Mouse (Mus musculus) MEL (cell line): ENCODE data around the gene Wdr1. TPM values are rescaled to one million over a fixed set of nuclear protein-coding genes. Genes with fewer than 3 reads are reported as not detected.
"Not testable (repeated sequence)": the region's sequence is repeated elsewhere in the genome, so short reads cannot be mapped to it uniquely, and the experiment has no call there.

Experiments used
- DNase-seq: peaks from one replicate; pipeline ENCODE4 v3.0.0; 2011; ENCODE audit warnings: low read depth, low spot score
- H3K27ac ChIP-seq: 2 replicates; pipeline ENCODE4 v1.5.1; 2012; ENCODE audit warnings: low read depth, mild to moderate bottlenecking, control low read depth, low read length, moderate library complexity; ENCODE audit not compliant: control insufficient read depth
- H3K27me3 ChIP-seq, 2 experiments: fragments of 150-350 bp in 1 of 2; sonication (generic) in 1 of 2; 2 replicates each; pipeline ENCODE4 v1.6.1; 2012; ENCODE audit warnings: low read length in 2 of 2, mild to moderate bottlenecking in 2 of 2, improper control_type of control experiment in 1 of 2, moderate library complexity in 1 of 2; ENCODE audit not compliant: insufficient read depth in 2 of 2, control insufficient read depth in 1 of 2
- H3K36me3 ChIP-seq, 2 experiments: 2 replicates each; pipeline ENCODE4 v1.6.1; 2012 to 2014; ENCODE audit warnings: low read length in 2 of 2, improper control_type of control experiment in 1 of 2, inconsistent platforms in 1 of 2, mild to moderate bottlenecking in 1 of 2; ENCODE audit not compliant: insufficient read depth in 2 of 2, control insufficient read depth in 1 of 2
- H3K4me1 ChIP-seq, 2 experiments: fragments of 150-350 bp in 1 of 2; sonication (generic) in 1 of 2; 2 replicates each; pipeline ENCODE4 v1.6.1; 2012; ENCODE audit warnings: low read length in 2 of 2, improper control_type of control experiment in 1 of 2, mild to moderate bottlenecking in 1 of 2; ENCODE audit not compliant: insufficient read depth in 2 of 2, control insufficient read depth in 1 of 2
- H3K4me3 ChIP-seq, 2 experiments: fragments of 150-350 bp in 1 of 2; sonication (generic) in 1 of 2; 2 replicates each; pipeline ENCODE4 v1.5.1; 2012; ENCODE audit warnings: low read depth in 2 of 2, low read length in 2 of 2, mild to moderate bottlenecking in 2 of 2, moderate library complexity in 2 of 2, control low read depth in 1 of 2, improper control_type of control experiment in 1 of 2; ENCODE audit not compliant: control insufficient read depth in 1 of 2, insufficient read depth in 1 of 2
- H3K79me2 ChIP-seq: 2 replicates; pipeline ENCODE4 v1.6.1; 2012; ENCODE audit warnings: mild to moderate bottlenecking, low read length, moderate library complexity; ENCODE audit not compliant: control insufficient read depth, poor library complexity, insufficient read depth
- H3K9ac ChIP-seq: 2 replicates; pipeline ENCODE4 v1.6.1; 2012; ENCODE audit warnings: low read depth, mild to moderate bottlenecking, control low read depth, low read length, moderate library complexity; ENCODE audit not compliant: control insufficient read depth, poor library complexity, severe bottlenecking
- H3K9me3 ChIP-seq: fragments of 150-350 bp; sonication (generic); replicated peaks from 2 replicates; pipeline ENCODE4 v1.6.1; 2012; ENCODE audit warnings: mild to moderate bottlenecking, low read length, improper control_type of control experiment, moderate library complexity; ENCODE audit not compliant: insufficient read depth
- CHD1 ChIP-seq: IDR thresholded peaks from 2 replicates; pipeline ENCODE4 v1.6.1; 2012; ENCODE audit warnings: low read depth, mild to moderate bottlenecking, inconsistent platforms, low read length, improper control_type of control experiment
- E2F4 ChIP-seq: IDR thresholded peaks from 2 replicates; pipeline ENCODE4 v1.6.1; 2011; ENCODE audit warnings: low read depth, low read length, improper control_type of control experiment, borderline replicate concordance
- EP300 ChIP-seq, 2 experiments: IDR thresholded peaks; 2 replicates each; pipeline ENCODE4 v1.6.1; 2011; ENCODE audit warnings: improper control_type of control experiment in 2 of 2, low read length in 2 of 2, low read depth in 1 of 2, mild to moderate bottlenecking in 1 of 2
- GATA1 ChIP-seq: IDR thresholded peaks from 2 replicates; pipeline ENCODE4 v1.6.1; 2011; ENCODE audit warnings: low read depth, low read length, improper control_type of control experiment
- JUND ChIP-seq: IDR thresholded peaks from 2 replicates; pipeline ENCODE4 v1.6.1; 2011; ENCODE audit warnings: low read depth, mild to moderate bottlenecking, improper control_type of control experiment, low read length
- KAT2A ChIP-seq: conservative IDR thresholded peaks from 2 replicates; pipeline ENCODE4 v1.6.1; 2012; ENCODE audit warnings: low read depth, low read length, improper control_type of control experiment, inconsistent platforms
- MAFK ChIP-seq: IDR thresholded peaks from 2 replicates; pipeline ENCODE4 v1.6.1; 2011; ENCODE audit warnings: low read depth, mild to moderate bottlenecking, low read length, improper control_type of control experiment, borderline replicate concordance
- MYB ChIP-seq: IDR thresholded peaks from 2 replicates; pipeline ENCODE4 v1.6.1; 2011; ENCODE audit warnings: mild to moderate bottlenecking, low read depth, low read length, improper control_type of control experiment
- MYC ChIP-seq: IDR thresholded peaks from 2 replicates; pipeline ENCODE4 v1.6.1; 2011; ENCODE audit warnings: low read depth, mild to moderate bottlenecking, low read length, improper control_type of control experiment, moderate library complexity
- POLR2A ChIP-seq, 2 experiments: IDR thresholded peaks; 2 replicates each; pipeline ENCODE4 v1.6.1; 2011 to 2012; ENCODE audit warnings: low read length in 2 of 2, mild to moderate bottlenecking in 2 of 2, control low read depth in 1 of 2, improper control_type of control experiment in 1 of 2, low read depth in 1 of 2, moderate library complexity in 1 of 2; ENCODE audit not compliant: control insufficient read depth in 1 of 2, insufficient read depth in 1 of 2, poor library complexity in 1 of 2
- POLR2AphosphoS2 ChIP-seq: IDR thresholded peaks from 2 replicates; pipeline ENCODE4 v1.6.1; 2011; ENCODE audit warnings: low read length, improper control_type of control experiment
- POLR2AphosphoS5 ChIP-seq: IDR thresholded peaks from 2 replicates; pipeline ENCODE4 v1.6.1; 2012; ENCODE audit warnings: low read depth, borderline replicate concordance, mild to moderate bottlenecking, inconsistent platforms, low read length, moderate library complexity, mixed read lengths
- RAD21 ChIP-seq: IDR thresholded peaks from 2 replicates; pipeline ENCODE4 v1.6.1; 2011; ENCODE audit warnings: mild to moderate bottlenecking, low read depth, low read length, improper control_type of control experiment
- RCOR1 ChIP-seq: IDR thresholded peaks from 2 replicates; pipeline ENCODE4 v1.6.1; 2012; ENCODE audit warnings: low read depth, mild to moderate bottlenecking, inconsistent platforms, low read length, improper control_type of control experiment
- SIN3A ChIP-seq: IDR thresholded peaks from 2 replicates; pipeline ENCODE4 v1.6.1; 2012; ENCODE audit warnings: low read length, improper control_type of control experiment, inconsistent platforms
- TCF12 ChIP-seq: IDR thresholded peaks from 2 replicates; pipeline ENCODE4 v1.6.1; 2014; ENCODE audit warnings: low read depth, mild to moderate bottlenecking, inconsistent platforms, low read length, improper control_type of control experiment, moderate library complexity
- UBTF ChIP-seq: IDR thresholded peaks from 2 replicates; pipeline ENCODE4 v1.6.1; 2012; ENCODE audit warnings: low read depth, mild to moderate bottlenecking, inconsistent platforms, low read length, improper control_type of control experiment, moderate library complexity, borderline replicate concordance; ENCODE audit not compliant: insufficient read depth
- ZC3H11A ChIP-seq: IDR thresholded peaks from 2 replicates; pipeline ENCODE4 v1.6.1; 2012; ENCODE audit warnings: low read depth, mild to moderate bottlenecking, inconsistent platforms, low read length, improper control_type of control experiment
- ZKSCAN1 ChIP-seq: IDR thresholded peaks from 2 replicates; pipeline ENCODE4 v1.6.1; 2012; ENCODE audit warnings: low read depth, mild to moderate bottlenecking, inconsistent platforms, low read length, improper control_type of control experiment, moderate library complexity
- ZMIZ1 ChIP-seq: IDR thresholded peaks from 2 replicates; pipeline ENCODE4 v1.6.1; 2012; ENCODE audit warnings: low read depth, mild to moderate bottlenecking, inconsistent platforms, low read length, improper control_type of control experiment, moderate library complexity
- polyA plus RNA-seq, 2 experiments: library from polyadenylated mRNA; stranded (reverse) in 1 of 2; unstranded in 1 of 2; fragments of >175 nt in 1 of 2; fragments of >200 nt in 1 of 2; gene quantifications; 2 replicates each; pipeline versions ENCODE4 v1.2.1 to v1.2.4; 2012; ENCODE audit warnings: low replicate concordance in 2 of 2, low read depth in 1 of 2; ENCODE audit not compliant: insufficient read length in 2 of 2, insufficient read depth in 1 of 2, missing spikeins in 1 of 2
- total RNA-seq: library from RNA; depleted of rRNA; stranded (reverse); fragments of 300-350 nt; gene quantifications from 2 replicates; pipeline ENCODE4 v1.2.3, GENCODE M21; 2012; rRNA removed

The Wdr1 gene
- total RNA-seq, result 174 and 176 TPM in 2 replicates
- 100 to 1,000 TPM in 1 of 2 experiments, not detected in 1; 144 TPM for polyA plus RNA-seq

- TF ChIP-seq CHD1 (no peak), ZMIZ1 (no peak), ZC3H11A (no peak), MYB (no peak)
- Histone ChIP-seq H3K36me3 (peaks cover 3 to 11% of the 10 kb centered on the region in 2 experiments; a peak in 3 of 4 replicates), H3K9ac (peak within 1 kb of the TSS; percentile 95), H3K4me1 (peaks cover 6 to 13% of the 10 kb centered on the region in 2 experiments; a peak in 3 of 4 replicates), H3K27ac (peak within 1 kb of the TSS; percentile 91), H3K79me2 (peaks cover 33% of the 10 kb centered on the region), H3K4me3 (peak within 1 kb of the TSS; percentile 67 to 88), H3K9me3 (no peaks in the 10 kb centered on the region), H3K27me3 (no peaks in the 10 kb centered on the region)
- DNase-seq, result no peak
Measured at GRCm38 (mm10) chr5:38563121-38563520, at the start of gene Wdr1. Wdr1 (minus strand) TSS chr5:38563221.

- no peaks in the 10 kb centered on the region for H3K9me3 ChIP-seq
- TF ChIP-seq MYB, result no peak
- TF ChIP-seq UBTF, result no peak
- TF ChIP-seq GATA1, result no peak
- TF ChIP-seq ZC3H11A, result no peak
- TF ChIP-seq POLR2A (IDR thresholded peaks at IDR 0.05; ENCODE audit: control insufficient read depth in 1 of 2, insufficient read depth in 1 of 2, low read depth in 1 of 2, low read length in 2 of 2, poor library complexity in 1 of 2), result no peak
- TF ChIP-seq RCOR1, result no peak
- no peak for TF ChIP-seq MAFK
- TF ChIP-seq E2F4, result no peak
- no peak for TF ChIP-seq TCF12
- no peak for TF ChIP-seq KAT2A
- no peak for TF ChIP-seq RAD21
- no peak for TF ChIP-seq MYC
- TF ChIP-seq POLR2AphosphoS5, result no peak
- no peak for TF ChIP-seq POLR2AphosphoS2
- TF ChIP-seq JUND, result no peak
- no peak for TF ChIP-seq ZKSCAN1
- TF ChIP-seq SIN3A, result no peak
- no peak for TF ChIP-seq EP300 (IDR thresholded peaks at IDR 0.05; ENCODE audit: low read depth in 1 of 2, low read length in 2 of 2)
- H3K27ac ChIP-seq, result no peak overlapping the region
Measured at GRCm38 (mm10) chr5:38611118-38611517, 48.1 kb upstream of the Wdr1 start.

GRCm38 (mm10) chr5:38608219-38608618, 45.2 kb upstream of the Wdr1 start:
- not testable (repeated sequence) for H3K9ac ChIP-seq, H3K9me3 ChIP-seq, H3K27ac ChIP-seq, DNase-seq, H3K4me1 ChIP-seq, H3K4me3 ChIP-seq, H3K36me3 ChIP-seq, H3K27me3 ChIP-seq, H3K79me2 ChIP-seq

More at GRCm38 (mm10) chr5:38611118-38611517, 48.1 kb upstream of the Wdr1 start:
- no peak overlapping the region for H3K4me3 ChIP-seq
- H3K27me3 ChIP-seq, result peaks cover 0 to 1% of the 10 kb centered on the region in 2 experiments; a peak in 1 of 4 replicates
- H3K36me3 ChIP-seq, result no peaks in the 10 kb centered on the region
- no peak overlapping the region for H3K9ac ChIP-seq
- DNase-seq, result no peak
- no peaks in the 10 kb centered on the region for H3K4me1 ChIP-seq
- H3K79me2 ChIP-seq, result no peaks in the 10 kb centered on the region
